Mouse (Mus musculus) right cerebral cortex, postnatal 10 days (tissue): Measurements from ENCODE around the gene Steap1.

Experiments used
- DNase-seq, 2 experiments: peaks; one replicate each; pipeline ENCODE4 v3.0.0; 2021; ENCODE audit warnings: low spot score in 2 of 2

Gene Steap1

GRCm38 (mm10) chr5:5688228-5688627 lies 60.9 kb downstream of the Steap1 start:
- no peak for DNase-seq

GRCm38 (mm10) chr5:5686973-5687372 lies 62.2 kb downstream of the Steap1 start:
- DNase-seq: no peak
